In the genomic region with DNA sequence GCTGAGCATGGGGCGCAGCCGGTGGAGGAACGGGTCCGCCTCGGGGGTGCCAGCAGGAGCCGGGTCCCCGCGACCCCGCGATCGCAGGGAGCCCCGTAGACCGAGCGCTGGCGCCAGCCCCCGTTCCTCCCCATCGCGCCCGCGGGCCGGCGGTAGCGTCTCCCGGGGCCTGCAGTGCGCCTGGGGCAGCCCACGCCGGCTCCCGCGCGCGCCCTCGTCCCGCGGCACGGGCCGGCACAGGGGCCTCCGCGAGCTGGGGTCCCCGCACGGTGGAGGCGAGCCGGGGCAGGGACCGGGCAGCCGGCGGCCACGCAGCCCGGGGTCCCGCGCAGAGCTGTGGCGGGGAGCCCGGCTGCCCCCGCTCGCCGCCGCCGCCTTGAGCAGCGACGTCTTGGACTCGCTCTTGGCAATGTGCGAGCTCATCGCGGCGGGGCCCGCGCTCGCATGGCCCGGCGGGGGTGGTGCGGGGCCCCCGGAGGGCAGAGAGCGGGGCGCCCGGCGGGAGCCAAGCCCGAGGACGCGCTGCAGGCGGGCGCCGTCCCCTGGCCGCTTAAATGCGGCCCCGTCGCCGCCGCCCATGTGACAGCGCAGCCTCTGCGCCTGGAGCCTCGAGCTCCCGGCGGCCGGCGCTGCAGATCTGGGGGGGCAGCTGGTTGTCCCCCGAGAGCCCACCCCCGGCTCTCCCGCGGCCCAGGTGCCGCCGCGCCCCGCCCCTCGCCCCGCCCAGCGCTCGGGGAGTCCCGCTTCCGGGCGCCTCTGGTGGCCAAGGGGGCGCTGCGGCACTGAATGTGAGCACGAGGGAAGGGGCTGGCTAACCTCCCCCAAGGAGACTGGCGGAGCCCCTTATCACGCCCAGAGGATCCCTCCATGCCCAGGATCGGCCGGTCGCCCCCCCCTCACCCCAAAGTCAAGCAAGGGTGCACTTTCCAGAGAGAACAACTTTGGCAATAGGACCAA, we compare ENCODE assay signal across 8 mouse cellular contexts. TPM values are rescaled to one million over a fixed set of nuclear protein-coding genes. Genes with fewer than 3 reads are reported as not detected.
DNase-seq lines count a peak whose midpoint lies in the region; ATAC-seq and TF ChIP-seq lines count a peak whose summit lies in the region.

Gene Cabp1 (minus strand): TSS at position 713 of the 957 bp plus-strand sequence.

- no peaks in the 10 kb centered on the region for H3K36me3 ChIP-seq in ES-Bruce4 (ENCODE audit: control insufficient read depth, insufficient read depth, low read length, poor library complexity, severe bottlenecking)
- H3K36me3 ChIP-seq in embryonic facial prominence, embryonic 10.5 days (replicated peaks): no peaks in the 10 kb centered on the region
- H3K36me3 ChIP-seq in hindbrain, embryonic 14.5 days (replicated peaks; ENCODE audit: control insufficient read depth, insufficient read depth): no peaks in the 10 kb centered on the region
- no peaks in the 10 kb centered on the region for H3K36me3 ChIP-seq in small intestine, adult 2 months (ENCODE audit: control insufficient read depth, insufficient read depth, low read length)

- H3K4me1 ChIP-seq in ES-Bruce4 (ENCODE audit: control insufficient read depth, insufficient read depth, low read length): no peaks in the 10 kb centered on the region
- H3K4me1 ChIP-seq in embryonic facial prominence, embryonic 10.5 days: peaks cover 49% of the 10 kb centered on the region
- peaks cover 14% of the 10 kb centered on the region for H3K4me1 ChIP-seq in hindbrain, embryonic 14.5 days (replicated peaks; ENCODE audit: control insufficient read depth, insufficient read depth, low read length)
- peaks cover 4% of the 10 kb centered on the region for H3K4me1 ChIP-seq in small intestine, adult 2 months (ENCODE audit: control insufficient read depth, insufficient read depth, insufficient read length, low read length)

- intact Hi-C loops in left cerebral cortex, postnatal 14 days (cut with DNase I): loop anchor here (2.0 kb wide), 1 partner anchor 43 kb away; no protein-coding TSS in a partner anchor

- peaks cover 2% of the 10 kb centered on the region for H3K27me3 ChIP-seq in ES-Bruce4 (ENCODE audit: control insufficient read depth, insufficient read depth, low read length, poor library complexity, severe bottlenecking)
- H3K27me3 ChIP-seq in embryonic facial prominence, embryonic 10.5 days (replicated peaks; ENCODE audit: low read depth, poor library complexity, severe bottlenecking): peaks cover 84% of the 10 kb centered on the region
- peaks cover 47% of the 10 kb centered on the region for H3K27me3 ChIP-seq in hindbrain, embryonic 14.5 days (ENCODE audit: control insufficient read depth, insufficient read depth, low read length)
- peaks cover 34% of the 10 kb centered on the region for H3K27me3 ChIP-seq in small intestine, adult 2 months (ENCODE audit: control insufficient read depth, insufficient read depth, low read length)

- H3K9ac ChIP-seq in ES-Bruce4 (ENCODE audit: low read depth, poor library complexity, severe bottlenecking): peak within 1 kb of the TSS; percentile 88
- peak within 1 kb of the TSS; percentile 80 for H3K9ac ChIP-seq in hindbrain, embryonic 14.5 days

- no peak for TF ChIP-seq POLR2A in ES-Bruce4 (IDR thresholded peaks at IDR 0.05; ENCODE audit: insufficient read depth, low read length)
- no peak for TF ChIP-seq POLR2A in small intestine, adult 2 months (IDR thresholded peaks at IDR 0.05; ENCODE audit: low read depth, low read length)

- under 1% methylated on average over 115 of the region's 116 CpGs for WGBS in embryonic facial prominence, embryonic 10.5 days
- WGBS in hindbrain, embryonic 14.5 days: under 1% methylated on average over 112 of the region's 116 CpGs
- 1% methylated on average over 109 of the region's 116 CpGs for whole genome bisulfite sequencing in small intestine, adult 2 months

- H3K27ac ChIP-seq in ES-Bruce4 (ENCODE audit: insufficient read depth, low read length): no peak within 1 kb of the TSS
- peak within 1 kb of the TSS; percentile 75 for H3K27ac ChIP-seq in embryonic facial prominence, embryonic 10.5 days (replicated peaks)
- peak within 1 kb of the TSS; percentile 69 for H3K27ac ChIP-seq in hindbrain, embryonic 14.5 days
- no peak within 1 kb of the TSS for H3K27ac ChIP-seq in small intestine, adult 2 months (ENCODE audit: insufficient read depth, low read depth, low read length)

- peak; percentile 24 for TF ChIP-seq CTCF in ES-Bruce4 (IDR thresholded peaks at IDR 0.05; ENCODE audit: low read depth, low read length)
- TF ChIP-seq CTCF in small intestine, adult 2 months (IDR thresholded peaks at IDR 0.05; ENCODE audit: extremely low read depth, insufficient read length, insufficient replicate concordance, low read depth, low read length): peak; percentile 18; the same call in 1 of the 2 replicates

- peak within 1 kb of the TSS; percentile 53 for H3K4me3 ChIP-seq in ES-Bruce4 (ENCODE audit: low read depth, low read length)
- H3K4me3 ChIP-seq in embryonic facial prominence, embryonic 10.5 days: peak within 1 kb of the TSS; percentile 79
- H3K4me3 ChIP-seq in hindbrain, embryonic 14.5 days (replicated peaks; ENCODE audit: low read length): peak within 1 kb of the TSS; percentile 70
- peak within 1 kb of the TSS; percentile 61 for H3K4me3 ChIP-seq in small intestine, adult 2 months (ENCODE audit: low read depth, low read length)

- no peaks in the 10 kb centered on the region for H3K9me3 ChIP-seq in ES-Bruce4 (replicated peaks; ENCODE audit: control insufficient read depth, insufficient read depth, low read length, poor library complexity, severe bottlenecking)
- no peaks in the 10 kb centered on the region for H3K9me3 ChIP-seq in embryonic facial prominence, embryonic 10.5 days
- no peaks in the 10 kb centered on the region for H3K9me3 ChIP-seq in hindbrain, embryonic 14.5 days (ENCODE audit: control insufficient read depth, low read length)

- H3K4me2 ChIP-seq in hindbrain, embryonic 14.5 days (replicated peaks): peak within 1 kb of the TSS; percentile 99

- no peak for TF ChIP-seq EP300 in ES-Bruce4 (IDR thresholded peaks at IDR 0.05; ENCODE audit: insufficient read depth, low read depth, low read length)

- DNase-seq in adrenal gland, adult 18-20 months (ENCODE audit: low spot score in 2 of 2): peak; percentile 54 to 63
- peak; percentile 84 for DNase-seq in embryonic facial prominence, embryonic 10.5 days (ENCODE audit: low spot score)
- DNase-seq in hindbrain, embryonic 14.5 days (ENCODE audit: low spot score): peak; percentile 68
- DNase-seq in left cerebral cortex, postnatal 14 days (ENCODE audit: low spot score in 2 of 2): peak; percentile 64 to 72
- DNase-seq in ovary, postnatal 10 days (ENCODE audit: low spot score): no peak

- peak; percentile 64 for ATAC-seq in hindbrain, embryonic 14.5 days (ENCODE audit: low FRiP score)
- ATAC-seq in megakaryocyte, adult 5-6 weeks (ENCODE audit: poor library complexity, severe bottlenecking): peak; percentile 47

RNA-seq across cellular contexts. Expression of gene Cabp1, which starts in this region (rescaled TPM):
- polyA plus RNA-seq in ES-Bruce4 (2011; ENCODE audit: insufficient read depth, insufficient read length, low read depth, missing spikeins): 8.1 and 11.4 TPM in 2 replicates
- 10 to 100 TPM; 28.4 to 34.3 TPM for total RNA-seq in adrenal gland, adult 18-20 months (2021)
- 1.3 and 1.4 TPM in 2 replicates for polyA plus RNA-seq in embryonic facial prominence, embryonic 10.5 days (2016; fragmentation: Nextera tagmentation; extraction: Ambion mirVana)
- polyA plus RNA-seq in hindbrain, embryonic 14.5 days (2014; fragmentation: Nextera tagmentation; extraction: Ambion mirVana): 17.7 and 22.8 TPM in 2 replicates
- 100 to 1,000 TPM; 179 to 209 TPM for total RNA-seq in left cerebral cortex, postnatal 14 days (2021)
- total RNA-seq in megakaryocyte, adult 5-6 weeks (2015): not detected in 2 replicates
- not detected in 2 replicates for total RNA-seq in megakaryocyte, adult 5-6 weeks (2017)
- 0.89 and 1.0 TPM in 2 replicates for polyA plus RNA-seq in small intestine, adult 2 months (2012; rRNA removed)

Comparison
In these comparisons a context has a peak if more than half of its experiments do, and no peak if none do; other contexts are left out.
1. RNA of gene Cabp1 (total RNA-seq): 179 to 209 TPM in left cerebral cortex, postnatal 14 days and 28.4 to 34.3 TPM in adrenal gland, adult 18-20 months; not detected in megakaryocyte, adult 5-6 weeks; every median in the first group is over 10 times any median in the second.
2. RNA of gene Cabp1 (total RNA-seq): 179 to 209 TPM in left cerebral cortex, postnatal 14 days; 28.4 to 34.3 TPM in adrenal gland, adult 18-20 months; every median in the first group is over 4 times any median in the second.
3. Peak in ATAC-seq in megakaryocyte, adult 5-6 weeks; RNA of the gene not detected or under 1 TPM.
4. H3K27ac ChIP-seq: peak in embryonic facial prominence, embryonic 10.5 days (single experiment) and hindbrain, embryonic 14.5 days (single experiment); none in ES-Bruce4 (single experiment) and small intestine, adult 2 months (single experiment).
5. Peak in every context shown above with its lines, with median percentiles within 50 percentile points of each other: H3K4me3 ChIP-seq.